8 mouse cellular contexts compared by ENCODE assay signal in the genomic region with DNA sequence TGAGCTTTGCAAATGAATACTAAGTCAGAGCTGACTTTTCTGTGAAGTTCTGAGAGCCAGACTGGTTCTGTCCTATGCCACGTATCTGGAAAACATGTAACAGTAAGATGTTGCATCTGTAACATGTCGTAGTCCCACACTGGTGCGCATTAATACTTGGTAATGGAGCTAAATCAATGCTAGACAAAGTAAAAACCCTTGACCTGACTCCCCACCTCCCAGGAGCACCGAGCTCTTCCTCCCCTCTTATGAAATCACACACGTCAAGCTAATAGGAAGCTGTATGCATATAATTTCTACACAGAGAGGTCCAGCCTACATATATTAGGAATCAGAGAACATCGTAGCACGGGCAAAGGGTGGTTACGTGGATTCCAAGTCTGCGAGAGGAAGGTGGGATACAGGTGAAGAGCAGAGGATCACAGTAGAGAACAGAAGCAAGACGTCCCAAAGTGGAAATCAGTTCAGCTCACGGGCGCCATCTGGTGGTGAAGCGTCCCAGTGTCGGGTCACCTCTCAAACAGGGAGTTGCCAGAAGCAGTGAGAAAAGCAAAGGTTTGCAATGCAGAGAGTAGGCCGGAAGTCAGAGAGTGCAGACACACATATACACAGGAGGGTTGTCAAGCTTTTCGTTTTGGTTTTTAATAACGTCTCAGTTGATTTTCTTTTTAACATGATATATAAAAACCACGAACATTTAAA.
DNase-seq lines count a peak whose midpoint lies in the region; ATAC-seq lines count a peak whose summit lies in the region.

No protein-coding gene starts in this region.

- H3K4me3 ChIP-seq in midbrain, embryonic 11.5 days (ENCODE audit: low read depth, low read length): no peak overlapping the region

- WGBS in midbrain, embryonic 11.5 days: 34% methylated on average over 18 of the region's 18 CpGs

- H3K9ac ChIP-seq in midbrain, embryonic 11.5 days (ENCODE audit: low read length): no peak overlapping the region

- H3K27ac ChIP-seq in midbrain, embryonic 11.5 days (ENCODE audit: low read depth, low read length): no peak overlapping the region

- H3K36me3 ChIP-seq in midbrain, embryonic 11.5 days (ENCODE audit: control insufficient read depth, insufficient read depth, low read length): no peaks in the 10 kb centered on the region

- no peak overlapping the region for H3K4me2 ChIP-seq in midbrain, embryonic 11.5 days

- H3K4me1 ChIP-seq in midbrain, embryonic 11.5 days (ENCODE audit: control insufficient read depth, insufficient read depth, low read length): no peaks in the 10 kb centered on the region; the same call in 1 of the 2 replicates

- H3K9me3 ChIP-seq in midbrain, embryonic 11.5 days (ENCODE audit: control insufficient read depth, low read length): no peaks in the 10 kb centered on the region

- peak; percentile 94 for ATAC-seq in inflammation-experienced regulatory T-cells, adult 6 months
- ATAC-seq in midbrain, embryonic 11.5 days (ENCODE audit: low FRiP score): peak; percentile 69

- peak; percentile 93 for DNase-seq in ZHBTc4 (ENCODE audit: low read depth, low spot score)
- peak; percentile 95 to 97 for DNase-seq in cerebellum, postnatal 14 days
- DNase-seq in frontal cortex, postnatal 36 days (ENCODE audit: low spot score in 2 of 2): peak; percentile 93
- peak; percentile 70 to 97 for DNase-seq in left cerebral cortex, adult 8-10 months (ENCODE audit: low spot score in 2 of 2)
- DNase-seq in midbrain, embryonic 11.5 days (ENCODE audit: low spot score, missing footprints): peak; percentile 100
- DNase-seq in right cerebral cortex, postnatal 36 days (ENCODE audit: low spot score in 2 of 2): peak; percentile 78 to 84
- peak; percentile 79 for DNase-seq in yolk sac, embryonic 10.5 days (ENCODE audit: low spot score)

- H3K27me3 ChIP-seq in midbrain, embryonic 11.5 days (ENCODE audit: control insufficient read depth, insufficient read depth, low read length): no peaks in the 10 kb centered on the region
